Mouse (Mus musculus): Measurements from ENCODE around the gene Nkapd1.

Nkapd1 gene

DNA sequence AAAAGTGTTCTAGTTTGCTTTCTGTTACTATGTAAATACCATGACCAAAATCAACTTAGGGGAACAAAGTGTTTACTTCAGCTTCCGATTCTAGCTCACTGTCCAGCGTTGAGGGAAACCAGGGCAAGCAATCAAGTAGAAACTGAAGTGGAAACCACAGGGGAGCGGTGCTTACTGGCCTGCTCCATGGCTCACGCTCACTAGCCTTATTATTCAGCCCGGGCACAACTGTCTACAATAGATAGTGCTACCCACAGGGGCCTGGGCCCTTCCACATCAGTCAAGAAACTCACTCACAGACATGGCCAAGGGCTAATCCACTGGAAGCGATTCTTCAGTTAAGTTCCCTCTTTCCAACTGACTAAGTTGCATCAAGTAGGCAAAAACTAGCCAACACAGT lies 15.7 kb downstream of the Nkapd1 start:
- DNase-seq (ENCODE audit: low spot score in 2 of 2), result no peak

DNA sequence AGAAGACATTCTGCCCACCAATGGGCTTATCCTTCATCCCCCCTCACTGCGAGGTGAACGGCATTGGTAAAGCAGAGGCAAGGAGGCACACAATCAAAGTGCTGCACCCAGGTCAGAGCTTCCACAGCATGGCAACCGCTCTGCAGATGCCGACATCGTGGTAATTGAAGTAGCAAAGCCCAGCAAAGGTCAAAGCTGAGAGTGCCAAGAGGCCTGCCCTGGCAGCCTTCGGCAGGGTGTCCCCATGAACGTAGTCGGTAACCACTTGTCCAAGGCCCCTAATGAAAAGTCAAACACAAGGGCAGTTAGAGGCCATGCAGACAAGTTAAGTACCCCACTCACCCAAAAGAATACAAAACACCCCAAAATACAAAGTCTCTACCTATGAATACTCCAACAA lies 20.3 kb downstream of the Nkapd1 start:
- no peak for DNase-seq (ENCODE audit: low spot score in 2 of 2)

DNA sequence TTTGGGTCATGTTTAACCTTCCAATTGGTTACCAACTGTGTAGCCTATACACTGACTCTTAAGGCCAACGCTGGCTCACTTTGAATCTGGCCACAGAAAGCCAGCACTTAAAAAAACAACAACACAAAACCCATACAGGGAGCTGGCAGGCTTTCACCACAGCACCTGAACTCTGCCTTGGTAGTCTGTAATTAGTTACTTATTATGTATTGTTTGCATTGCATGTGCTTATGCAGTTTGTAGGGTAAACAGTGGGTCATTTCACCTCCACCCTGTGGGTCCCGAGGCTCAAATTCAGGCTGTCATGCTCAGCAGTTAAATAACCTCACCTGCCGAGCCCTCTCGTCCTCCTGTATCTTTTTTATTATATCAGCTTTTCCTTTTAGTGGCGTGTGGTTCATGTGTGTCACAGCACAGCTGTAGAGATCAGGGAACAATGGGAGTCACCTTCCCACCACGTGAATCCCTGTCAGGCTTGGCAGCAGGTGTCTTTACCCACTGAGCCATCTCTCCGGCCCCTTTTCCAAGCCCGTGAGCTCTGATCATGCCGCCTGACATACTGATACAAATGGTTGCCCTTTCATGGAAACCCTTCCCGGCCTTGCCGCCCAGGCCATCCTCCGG lies 22.4 kb downstream of the Nkapd1 start:
- no peak for DNase-seq (ENCODE audit: low spot score in 2 of 2)

DNA sequence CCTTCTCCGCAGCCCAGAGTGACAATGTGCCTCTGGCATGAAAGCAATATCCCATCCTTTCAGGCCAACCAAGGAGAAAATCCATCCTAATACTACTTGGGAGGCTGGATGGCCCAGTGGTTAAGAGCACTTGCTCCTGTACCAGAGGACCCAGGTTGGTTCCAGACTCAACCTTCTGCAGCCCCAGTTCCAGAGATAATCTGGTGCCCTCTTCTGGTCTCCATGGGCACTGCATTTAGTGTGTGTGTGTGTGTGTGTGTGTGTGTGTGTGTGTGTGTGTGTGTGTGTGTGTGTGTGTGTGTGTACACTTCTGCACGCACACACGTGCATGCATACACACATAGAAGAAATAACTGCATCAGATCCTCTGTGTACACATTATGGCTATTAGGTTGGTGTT lies 23.7 kb downstream of the Nkapd1 start:
- DNase-seq (ENCODE audit: low spot score in 2 of 2), result peak; percentile 46 to 80

DNA sequence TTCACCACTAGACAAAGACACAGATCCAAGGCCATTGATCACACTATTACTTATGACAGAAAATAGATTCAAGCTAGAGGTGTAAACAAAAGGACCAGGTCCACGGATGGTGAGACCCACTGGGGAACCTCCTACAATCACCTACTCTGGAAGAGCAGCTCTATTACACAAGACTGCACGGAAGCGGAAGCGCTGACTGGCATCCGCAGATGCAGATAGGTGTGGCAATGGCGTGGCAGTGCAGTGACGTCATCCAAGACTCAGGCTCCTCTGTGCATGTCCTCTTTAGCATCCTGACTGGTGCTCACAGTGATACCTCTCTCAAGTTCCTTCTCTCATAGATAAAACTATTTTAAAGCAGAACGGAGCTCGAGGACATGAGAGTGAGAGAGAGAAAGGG lies 24.3 kb downstream of the Nkapd1 start:
- peak in 1 of 2 experiments; percentile 24 for DNase-seq (ENCODE audit: low spot score in 2 of 2)

DNA sequence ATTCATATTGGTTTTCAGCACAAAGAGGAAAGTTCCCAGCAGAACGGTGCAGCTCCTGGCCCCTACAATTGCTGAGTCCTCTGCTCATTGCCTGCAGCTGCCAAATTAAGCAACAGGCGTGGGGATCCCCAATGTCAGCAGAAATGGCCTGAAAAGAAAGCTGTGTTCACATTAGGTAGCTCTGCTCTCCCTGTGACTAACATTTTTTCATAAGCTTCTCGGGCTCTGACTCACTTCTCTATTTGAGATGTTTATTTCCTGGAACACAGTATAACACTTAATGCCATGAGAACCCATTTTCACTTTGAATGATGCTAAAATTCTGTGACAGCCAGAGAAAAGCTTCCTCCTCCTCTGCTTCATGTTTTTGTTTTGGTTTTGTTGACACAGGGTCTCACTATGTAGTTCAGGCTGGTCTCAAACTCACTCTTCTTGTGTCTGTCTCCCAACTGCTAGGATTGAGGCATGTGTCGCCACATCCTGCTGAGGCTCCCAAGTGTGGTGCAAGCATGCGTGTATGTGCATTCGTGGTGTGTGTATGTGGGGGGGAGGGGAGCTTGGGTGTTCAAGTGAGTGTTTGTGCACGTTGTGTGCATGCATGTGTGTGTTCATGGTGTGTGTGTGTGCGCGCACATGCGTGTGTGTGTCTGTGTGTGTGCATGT lies 26.3 kb downstream of the Nkapd1 start:
- DNase-seq (ENCODE audit: low spot score in 2 of 2), result peak in 1 of 2 experiments; percentile 15

DNA sequence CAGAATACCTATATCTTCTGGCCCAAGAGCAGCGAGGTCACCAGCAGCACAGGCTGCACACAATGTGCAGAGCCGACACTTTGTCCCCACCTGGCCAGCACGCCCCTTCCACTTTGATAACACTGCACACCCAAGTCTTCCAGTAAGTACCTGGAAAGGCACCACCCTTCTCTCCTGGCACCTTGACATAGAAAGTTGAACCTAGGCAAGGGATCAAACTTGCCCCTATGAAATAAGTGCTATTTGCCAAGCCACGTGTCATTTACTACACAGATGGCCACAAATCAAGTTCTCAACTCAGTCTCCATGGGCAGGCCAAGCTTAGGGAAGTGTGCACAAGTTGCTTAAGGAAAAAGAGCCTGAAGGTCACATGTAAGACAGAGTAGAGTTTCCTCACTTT lies 30.3 kb downstream of the Nkapd1 start:
- no peak for DNase-seq (ENCODE audit: low spot score in 2 of 2)

DNA sequence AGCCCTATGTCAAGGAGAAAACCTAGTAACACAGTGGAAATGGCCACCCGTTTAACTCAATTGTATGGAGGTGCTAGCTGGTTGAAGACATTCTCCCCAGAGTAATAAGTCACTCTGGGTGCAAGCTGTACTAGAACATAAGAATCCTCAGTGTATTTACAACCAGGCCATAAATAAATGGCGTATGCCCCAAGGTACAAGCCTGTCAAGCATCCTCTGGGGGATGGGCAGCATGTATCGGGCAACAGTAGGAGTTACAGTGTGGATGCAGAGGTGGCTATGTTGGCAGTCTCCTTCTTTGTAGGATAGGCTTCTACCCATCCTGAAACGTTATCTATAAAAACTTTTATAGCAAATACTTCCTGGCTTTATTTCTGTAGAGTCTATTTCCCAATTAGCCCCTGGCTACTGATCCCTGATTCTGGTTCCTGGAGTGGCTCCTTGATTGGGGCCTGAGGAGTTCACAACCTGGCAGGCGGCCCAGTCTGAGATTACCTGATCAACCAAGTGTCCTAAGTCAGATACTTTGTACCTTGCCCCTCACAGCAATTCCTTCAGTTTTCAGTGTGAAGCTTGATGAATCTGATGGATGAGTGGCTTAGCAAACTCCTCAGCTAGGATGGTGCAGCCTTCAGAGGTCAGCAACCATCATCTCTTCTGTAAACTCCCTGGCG lies 32.0 kb downstream of the Nkapd1 start:
- DNase-seq (ENCODE audit: low spot score in 2 of 2), result no peak

DNA sequence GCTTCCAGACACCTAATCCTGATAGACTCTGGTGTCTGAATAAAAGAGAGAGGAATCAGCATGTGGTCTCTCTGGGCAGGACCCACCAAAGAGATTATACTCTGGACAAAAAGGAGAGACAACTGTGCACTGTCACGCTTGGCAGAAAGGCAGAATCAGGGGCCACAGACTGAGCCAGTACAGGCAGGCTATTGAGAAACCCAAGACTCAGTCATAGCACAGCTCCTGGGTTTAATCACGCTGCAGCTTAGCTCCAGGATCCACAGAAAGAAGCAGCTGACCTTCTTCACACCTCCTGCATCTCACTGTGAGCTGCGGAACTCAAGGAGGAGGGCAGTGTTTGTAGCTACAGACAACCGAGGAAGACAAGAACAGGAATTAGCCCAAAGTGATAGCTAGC lies 36.9 kb downstream of the Nkapd1 start:
- peak in 1 of 2 experiments; percentile 31 for DNase-seq (ENCODE audit: low spot score in 2 of 2)

DNA sequence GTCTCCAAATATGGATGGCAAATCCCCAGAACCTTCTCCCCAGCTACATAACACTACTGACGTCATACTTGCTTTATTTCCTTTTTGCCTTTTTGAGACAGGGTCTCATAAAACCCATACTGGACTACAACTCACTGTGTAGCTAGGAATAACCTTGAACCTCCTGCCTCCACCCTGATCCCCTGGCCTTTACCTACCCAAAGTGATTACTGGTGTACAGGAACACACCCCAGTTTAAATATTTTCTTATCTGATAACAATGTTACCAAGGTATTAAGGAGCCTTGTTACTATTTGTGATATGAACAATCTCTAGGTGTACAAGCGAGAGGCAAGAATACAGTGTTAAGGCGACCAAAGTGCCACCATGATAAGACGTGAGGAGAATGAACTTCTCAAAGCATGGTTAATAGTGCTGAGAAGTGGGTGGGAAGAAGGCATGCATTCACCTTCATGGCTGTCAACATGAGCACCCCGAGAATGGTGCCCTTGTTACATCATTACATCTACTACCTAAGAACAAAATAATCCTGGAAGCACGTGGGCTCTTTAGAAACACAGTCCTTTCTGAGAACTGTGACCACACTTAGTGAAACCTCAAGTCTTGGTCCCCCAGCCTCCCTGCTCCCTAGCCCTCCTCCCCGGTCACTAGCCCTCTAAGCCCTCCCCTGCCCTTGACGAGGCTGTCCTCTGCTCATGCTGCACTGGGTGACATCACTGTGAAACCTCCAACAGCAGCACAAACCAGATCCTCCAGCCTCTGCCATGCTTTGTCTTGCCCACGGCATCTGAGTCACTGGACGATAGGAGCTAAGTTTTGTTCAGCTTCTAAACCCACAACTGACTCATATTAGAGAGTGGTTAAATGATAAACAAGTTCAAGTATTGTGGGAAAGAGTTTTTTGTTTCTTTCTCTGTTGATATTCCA lies 47.4 kb downstream of the Nkapd1 start:
- no peak for DNase-seq (ENCODE audit: low spot score in 2 of 2)

DNA sequence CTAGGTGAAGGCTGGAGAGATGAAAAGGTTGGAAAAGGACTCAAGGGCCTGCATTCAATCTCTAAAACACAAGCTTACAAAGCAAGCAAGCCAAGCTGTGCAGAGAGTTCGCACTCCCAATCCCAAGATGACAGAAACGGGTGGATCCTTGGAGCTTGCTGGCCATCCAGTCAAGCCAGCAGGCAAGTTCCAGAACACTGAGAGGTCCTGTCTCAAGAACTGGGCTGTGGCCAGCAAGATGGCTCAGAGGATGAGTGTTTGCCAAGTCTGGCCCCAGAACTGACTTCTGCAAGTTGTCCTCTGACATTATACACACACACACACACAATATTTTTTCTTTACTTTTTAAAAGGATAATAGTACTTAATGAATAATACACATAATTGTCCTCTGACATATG lies 49.4 kb downstream of the Nkapd1 start:
- no peak for DNase-seq (ENCODE audit: low spot score in 2 of 2)

DNA sequence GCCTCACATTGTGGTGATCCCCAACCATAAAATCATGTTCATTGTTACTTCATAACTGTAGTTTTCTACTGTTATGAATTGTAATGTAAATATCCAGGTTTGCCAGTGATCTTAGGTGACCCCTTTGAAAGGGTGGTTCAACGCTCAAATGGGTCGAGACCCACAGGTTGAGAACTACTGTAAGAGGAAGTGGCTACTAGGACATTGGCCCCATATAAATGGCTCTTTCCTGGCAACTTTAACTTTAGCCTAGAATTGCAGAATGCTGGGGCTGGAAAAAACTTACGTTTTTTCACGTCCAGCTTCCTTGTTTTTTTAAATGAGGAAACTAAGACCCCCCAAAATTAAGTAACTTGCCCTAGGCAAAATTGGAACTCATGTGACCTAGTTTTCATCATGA lies 49.9 kb downstream of the Nkapd1 start:
- no peak for DNase-seq (ENCODE audit: low spot score in 2 of 2)

DNA sequence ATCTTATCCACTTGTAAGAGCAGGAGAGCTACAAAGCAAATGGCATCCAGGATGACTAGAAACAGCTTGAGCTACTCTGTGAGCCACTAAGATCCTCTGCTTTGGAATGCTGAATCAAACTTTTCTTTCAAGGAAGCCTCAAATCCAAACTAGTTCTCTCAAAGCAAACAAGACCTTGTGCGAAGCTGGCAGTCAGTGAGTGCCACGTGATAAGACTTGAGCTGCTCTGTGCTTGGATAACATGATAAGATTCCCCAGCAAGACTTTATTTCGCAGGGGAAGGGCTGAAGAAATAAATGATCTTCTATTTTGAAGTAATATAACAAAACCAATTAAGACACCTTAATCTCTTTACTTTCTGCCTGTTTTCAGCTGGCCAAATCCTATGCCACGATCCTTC lies 51.3 kb downstream of the Nkapd1 start:
- no peak for DNase-seq (ENCODE audit: low spot score in 2 of 2)

DNA sequence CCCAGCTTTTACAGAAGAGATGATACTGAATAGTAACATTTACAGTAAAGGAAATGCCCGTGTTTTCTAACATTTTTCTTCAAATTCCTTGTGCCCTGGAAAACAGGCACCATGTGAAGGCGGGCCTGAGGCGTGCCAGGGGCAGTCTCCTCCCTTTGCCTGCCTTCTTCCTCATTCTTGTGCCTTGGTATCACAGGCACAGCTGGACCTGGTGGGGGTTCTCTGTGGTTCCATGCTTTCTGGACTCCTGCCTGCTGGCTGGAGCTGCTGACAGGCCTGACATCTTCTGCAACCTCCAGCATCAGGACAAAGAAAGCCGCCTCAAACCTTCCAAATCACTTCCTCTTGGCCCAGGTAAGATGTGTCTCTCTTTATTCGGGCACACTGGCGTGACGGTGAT lies 52.1 kb downstream of the Nkapd1 start:
- no peak for DNase-seq (ENCODE audit: low spot score in 2 of 2)

DNA sequence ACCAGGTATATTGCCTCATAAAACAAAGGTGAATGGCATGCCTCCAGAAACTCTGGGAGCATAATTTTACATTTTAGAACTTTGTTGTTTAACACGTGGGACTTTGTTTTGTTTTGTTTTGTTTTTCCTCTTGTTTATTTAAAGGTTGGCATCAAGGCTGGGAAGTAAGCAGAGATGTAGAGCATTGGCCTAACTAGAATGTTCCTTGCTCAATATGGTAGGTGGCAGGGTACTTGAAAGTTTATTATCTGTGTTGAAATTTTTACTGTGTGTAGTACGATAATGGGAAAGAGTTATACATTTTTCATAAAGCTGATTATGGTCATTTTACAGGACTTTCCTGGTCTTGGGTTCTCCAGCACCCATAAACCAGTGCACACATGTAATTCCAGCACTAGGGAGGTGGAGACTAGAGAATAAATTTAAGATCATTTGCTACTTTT lies 55.3 kb downstream of the Nkapd1 start:
- no peak for DNase-seq (ENCODE audit: low spot score in 2 of 2)

DNA sequence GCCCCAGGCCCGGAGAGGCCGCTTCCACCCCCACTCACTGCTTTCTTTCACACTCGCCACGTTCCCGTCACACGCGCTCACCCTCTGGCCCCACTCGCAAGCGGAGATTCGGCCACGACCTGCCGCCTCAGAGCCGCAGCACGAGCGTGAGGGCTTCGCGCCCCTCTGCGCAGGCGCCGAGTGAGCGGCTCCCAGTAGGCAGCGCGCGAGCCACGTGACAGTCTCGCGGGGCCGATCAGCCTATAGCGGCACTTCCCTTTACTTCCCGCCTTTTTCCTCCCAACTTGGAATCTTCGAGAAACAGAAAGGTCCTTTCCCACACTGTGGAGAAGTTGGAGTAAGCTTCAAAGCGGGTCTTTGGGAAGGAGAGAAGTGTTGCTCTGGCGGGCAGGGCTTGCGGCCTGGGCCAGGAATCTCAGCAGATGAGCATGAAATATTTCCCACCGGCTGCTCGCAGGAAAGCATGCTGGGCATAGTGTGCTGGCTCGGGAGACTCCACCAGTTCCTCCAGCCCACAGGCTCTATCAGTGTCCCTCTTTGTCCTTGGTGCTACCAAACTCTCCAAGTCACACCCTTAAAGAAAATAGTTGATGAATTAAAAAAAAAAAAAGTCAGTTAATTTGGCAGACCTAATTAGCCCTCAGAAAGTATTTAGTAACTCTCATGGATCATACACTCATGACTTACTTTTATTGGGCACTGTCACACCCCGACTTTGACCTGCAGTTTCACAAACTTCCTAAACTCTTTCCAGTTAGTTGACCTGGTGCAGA lies 55.9 kb downstream of the Nkapd1 start, which contains the start of gene Tex12:
Gene Tex12, minus strand, starts transcription at position 181 of the 773 bp plus-strand sequence.
- DNase-seq (ENCODE audit: low spot score in 2 of 2), result no peak

All from spleen, postnatal 4 days (tissue).